Mouse (Mus musculus) CH12.LX (cell line): ENCODE data around the gene Fa2h. TPM values are rescaled to one million over a fixed set of nuclear protein-coding genes. Genes with fewer than 3 reads are reported as not detected.

Experiments
- DNase-seq: peaks from one replicate; pipeline ENCODE4 v3.0.0-alpha.2; 2013; ENCODE audit errors: extremely low read depth
- H3K27ac ChIP-seq: 2 replicates; pipeline ENCODE4 v1.5.1; 2012; ENCODE audit warnings: low read depth, mild to moderate bottlenecking, control low read depth, moderate library complexity; ENCODE audit not compliant: insufficient read depth
- H3K27me3 ChIP-seq: replicated peaks from 2 replicates; pipeline ENCODE3; 2012; ENCODE audit warnings: inconsistent platforms
- H3K36me3 ChIP-seq, 2 experiments: replicated peaks in 1 of 2; 2 replicates each; pipeline versions ENCODE3 to v1.6.1; 2012; ENCODE audit warnings: inconsistent platforms in 1 of 2, low read length in 1 of 2, mild to moderate bottlenecking in 1 of 2, mixed read lengths in 1 of 2, moderate library complexity in 1 of 2; ENCODE audit not compliant: control insufficient read depth in 1 of 2, insufficient read depth in 1 of 2
- H3K4me1 ChIP-seq, 2 experiments: 2 replicates each; pipeline ENCODE4 v1.6.1; 2012; ENCODE audit warnings: inconsistent platforms in 1 of 2, moderate library complexity in 1 of 2; ENCODE audit not compliant: insufficient read depth in 2 of 2, control insufficient read depth in 1 of 2
- H3K4me2 ChIP-seq: 2 replicates; pipeline ENCODE4 v1.6.1; 2012; ENCODE audit warnings: low read depth, mild to moderate bottlenecking, control low read depth; ENCODE audit not compliant: poor library complexity, insufficient read depth, severe bottlenecking
- H3K4me3 ChIP-seq, 3 experiments: fragments of 150-350 bp in 1 of 3; sonication (generic) in 1 of 3; replicated peaks in 1 of 3; 2 replicates each; pipeline versions ENCODE3 to v1.5.1; 2011 to 2012; ENCODE audit warnings: low read depth in 2 of 3, low read length in 2 of 3, mild to moderate bottlenecking in 2 of 3, moderate library complexity in 2 of 3, control low read depth in 1 of 3, improper control_type of control experiment in 1 of 3, inconsistent platforms in 1 of 3, mixed read lengths in 1 of 3; ENCODE audit not compliant: poor library complexity in 1 of 3
- H3K79me2 ChIP-seq: replicated peaks from 2 replicates; pipeline ENCODE4 v1.6.1; 2012; ENCODE audit warnings: mild to moderate bottlenecking, moderate library complexity; ENCODE audit not compliant: control insufficient read depth, poor library complexity, insufficient read depth, severe bottlenecking; ENCODE audit errors: extremely low read depth
- H3K9ac ChIP-seq: 2 replicates; pipeline ENCODE4 v1.6.1; 2012; ENCODE audit warnings: low read depth, mild to moderate bottlenecking, control low read depth, moderate library complexity; ENCODE audit not compliant: insufficient read depth
- H3K9me3 ChIP-seq: replicated peaks from 2 replicates; pipeline ENCODE3; 2012; ENCODE audit warnings: low read length, inconsistent platforms, mixed read lengths
- CHD1 ChIP-seq: IDR thresholded peaks from 2 replicates; pipeline ENCODE4 v1.6.1; 2012; ENCODE audit warnings: low read depth, low read length, improper control_type of control experiment, inconsistent platforms
- CTCF ChIP-seq, 2 experiments: IDR thresholded peaks in 1 of 2; conservative IDR thresholded peaks in 1 of 2; 2 replicates each; pipeline ENCODE4 v1.5.1; 2011 to 2012; ENCODE audit warnings: low read depth in 2 of 2, low read length in 2 of 2, improper control_type of control experiment in 1 of 2, inconsistent platforms in 1 of 2, mild to moderate bottlenecking in 1 of 2, moderate library complexity in 1 of 2
- EP300 ChIP-seq: IDR thresholded peaks from 2 replicates; pipeline ENCODE4 v1.6.1; 2011; ENCODE audit warnings: low read length, improper control_type of control experiment
- GABPA ChIP-seq: IDR thresholded peaks from 2 replicates; pipeline ENCODE4 v1.6.1; 2012; ENCODE audit warnings: low read depth, low read length, improper control_type of control experiment, inconsistent platforms; ENCODE audit not compliant: insufficient replicate concordance
- IRF4 ChIP-seq: IDR thresholded peaks from 2 replicates; pipeline ENCODE4 v1.6.1; 2014; ENCODE audit warnings: low read depth, mild to moderate bottlenecking, inconsistent platforms, low read length, improper control_type of control experiment
- JUN ChIP-seq: IDR thresholded peaks from 2 replicates; pipeline ENCODE4 v1.6.1; 2011; ENCODE audit warnings: low read depth, mild to moderate bottlenecking, low read length, improper control_type of control experiment, moderate library complexity; ENCODE audit not compliant: insufficient read depth
- KAT2A ChIP-seq: IDR thresholded peaks from 2 replicates; pipeline ENCODE4 v1.6.1; 2012; ENCODE audit warnings: low read length, improper control_type of control experiment, inconsistent platforms; ENCODE audit not compliant: insufficient replicate concordance
- MAFK ChIP-seq: IDR thresholded peaks from 2 replicates; pipeline ENCODE4 v1.6.1; 2011; ENCODE audit warnings: low read length, improper control_type of control experiment; ENCODE audit not compliant: insufficient replicate concordance
- MAX ChIP-seq: IDR thresholded peaks from 2 replicates; pipeline ENCODE4 v1.6.1; 2011; ENCODE audit warnings: low read length, improper control_type of control experiment
- MAZ ChIP-seq: IDR thresholded peaks from 2 replicates; pipeline ENCODE4 v1.6.1; 2012; ENCODE audit warnings: low read depth, mild to moderate bottlenecking, inconsistent platforms, low read length, improper control_type of control experiment, moderate library complexity
- MEF2A ChIP-seq: IDR thresholded peaks from 2 replicates; pipeline ENCODE4 v1.6.1; 2014; ENCODE audit warnings: low read depth, mild to moderate bottlenecking, inconsistent platforms, low read length, improper control_type of control experiment, borderline replicate concordance
- MXI1 ChIP-seq: IDR thresholded peaks from 2 replicates; pipeline ENCODE4 v1.6.1; 2011; ENCODE audit warnings: mild to moderate bottlenecking, low read depth, low read length, improper control_type of control experiment
- MYC ChIP-seq: IDR thresholded peaks from 2 replicates; pipeline ENCODE4 v1.6.1; 2011; ENCODE audit warnings: low read depth, mild to moderate bottlenecking, improper control_type of control experiment, low read length
- NELFE ChIP-seq: IDR thresholded peaks from 2 replicates; pipeline ENCODE4 v1.6.1; 2011; ENCODE audit warnings: low read depth, low read length, improper control_type of control experiment
- NRF1 ChIP-seq: IDR thresholded peaks from 2 replicates; pipeline ENCODE4 v1.6.1; 2014; ENCODE audit warnings: low read depth, mild to moderate bottlenecking, inconsistent platforms, low read length, improper control_type of control experiment, moderate library complexity
- POLR2A ChIP-seq: IDR thresholded peaks from 2 replicates; pipeline ENCODE4 v1.6.1; 2011; ENCODE audit warnings: low read depth, mild to moderate bottlenecking, improper control_type of control experiment, low read length
- RAD21 ChIP-seq: IDR thresholded peaks from 2 replicates; pipeline ENCODE4 v1.6.1; 2011; ENCODE audit warnings: low read depth, mild to moderate bottlenecking, low read length, improper control_type of control experiment, moderate library complexity
- SMC3 ChIP-seq: IDR thresholded peaks from 2 replicates; pipeline ENCODE4 v1.6.1; 2011; ENCODE audit warnings: low read depth, low read length, improper control_type of control experiment
- TCF12 ChIP-seq: IDR thresholded peaks from 2 replicates; pipeline ENCODE4 v1.6.1; 2014; ENCODE audit warnings: low read depth, mild to moderate bottlenecking, inconsistent platforms, low read length, improper control_type of control experiment
- UBTF ChIP-seq: IDR thresholded peaks from 2 replicates; pipeline ENCODE4 v1.6.1; 2012; ENCODE audit warnings: low read depth, mild to moderate bottlenecking, inconsistent platforms, low read length, improper control_type of control experiment, moderate library complexity
- ZC3H11A ChIP-seq: IDR thresholded peaks from 2 replicates; pipeline ENCODE4 v1.6.1; 2012; ENCODE audit warnings: low read depth, mild to moderate bottlenecking, inconsistent platforms, low read length, improper control_type of control experiment
- ZKSCAN1 ChIP-seq: IDR thresholded peaks from 2 replicates; pipeline ENCODE4 v1.6.1; 2012; ENCODE audit warnings: low read depth, inconsistent platforms, low read length, improper control_type of control experiment, borderline replicate concordance
- ZMIZ1 ChIP-seq: IDR thresholded peaks from 2 replicates; pipeline ENCODE4 v1.6.1; 2012; ENCODE audit warnings: low read depth, mild to moderate bottlenecking, inconsistent platforms, low read length, improper control_type of control experiment
- ZNF384 ChIP-seq: IDR thresholded peaks from 2 replicates; pipeline ENCODE4 v1.6.1; 2012; ENCODE audit warnings: low read depth, low read length, improper control_type of control experiment, inconsistent platforms
- dilution Hi-C: fragments of 300-500 bp; cut with MboI; formaldehyde crosslinking; loops from 2 replicates; pipeline ENCODE4 v1.14.3; 2020; ENCODE audit warnings: low sequenced_read_pairs; ENCODE audit not compliant: extremely low pct_unique_long_range_greater_than_20kb, extremely low pct_ligation_motif_present
- in situ Hi-C: fragments of 300-500 bp; cut with MboI; formaldehyde crosslinking; loops from 3 replicates; pipeline ENCODE4 v1.14.3; 2019; ENCODE audit warnings: low sequenced_read_pairs, low pct_ligation_motif_present, low pct_unique_long_range_greater_than_20kb, mixed read lengths
- polyA plus RNA-seq: library from polyadenylated mRNA; unstranded; fragments of >175 nt; gene quantifications from 2 replicates; pipeline ENCODE4 v1.2.1, GENCODE M21; 2012; ENCODE audit warnings: low read depth; ENCODE audit not compliant: insufficient read length
- total RNA-seq, 2 experiments: library from RNA; depleted of rRNA; stranded (reverse); fragments of 300-350 nt in 1 of 2; fragments of >200 nt in 1 of 2; gene quantifications; 2 replicates each; pipeline ENCODE4 v1.2.3; 2012 to 2014

The Fa2h gene
- total and polyA plus RNA-seq, 3 experiments: 0.08 TPM; not detected in 2

DNA sequence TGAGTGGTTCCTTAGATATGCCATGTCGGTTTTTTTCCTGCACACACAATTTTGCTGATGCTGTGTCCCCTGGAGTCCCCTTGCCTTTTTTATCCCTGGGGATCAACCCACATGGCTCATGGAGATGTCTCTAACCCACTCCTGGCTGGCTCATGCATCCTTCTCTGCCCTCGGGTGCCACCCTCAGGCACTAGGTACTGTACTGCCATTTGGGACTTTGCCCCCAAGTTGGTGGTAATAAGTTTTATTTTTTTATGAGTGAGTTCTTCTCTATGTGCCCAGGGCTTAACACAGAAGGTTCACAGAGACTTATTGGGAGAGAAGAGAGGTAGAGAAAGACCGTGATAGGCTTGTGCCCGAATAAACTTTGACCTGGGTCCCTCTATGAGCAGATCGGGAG, 41.3 kb downstream of the Fa2h start:
- H3K9me3 ChIP-seq: peaks cover 13% of the 10 kb centered on the region
- no peak overlapping the region for H3K27ac ChIP-seq
- no peak for DNase-seq
- H3K9ac ChIP-seq: no peak overlapping the region
- H3K79me2 ChIP-seq: no peaks in the 10 kb centered on the region
- H3K27me3 ChIP-seq: peaks cover 89% of the 10 kb centered on the region
- H3K4me1 ChIP-seq: no peaks in the 10 kb centered on the region
- TF ChIP-seq ZMIZ1 (no peak), MXI1 (no peak), MYC (no peak), UBTF (no peak), CHD1 (no peak), TCF12 (no peak), KAT2A (no peak), NRF1 (no peak), IRF4 (no peak), SMC3 (no peak)
- H3K4me2 ChIP-seq: no peak overlapping the region
- in situ Hi-C loops (loop anchor here (5.0 kb wide), 1 partner anchor 85 kb away; no protein-coding TSS in a partner anchor), dilution Hi-C loops (no loop called here)
- H3K4me3 ChIP-seq: no peak overlapping the region
- no peaks in the 10 kb centered on the region for H3K36me3 ChIP-seq

DNA sequence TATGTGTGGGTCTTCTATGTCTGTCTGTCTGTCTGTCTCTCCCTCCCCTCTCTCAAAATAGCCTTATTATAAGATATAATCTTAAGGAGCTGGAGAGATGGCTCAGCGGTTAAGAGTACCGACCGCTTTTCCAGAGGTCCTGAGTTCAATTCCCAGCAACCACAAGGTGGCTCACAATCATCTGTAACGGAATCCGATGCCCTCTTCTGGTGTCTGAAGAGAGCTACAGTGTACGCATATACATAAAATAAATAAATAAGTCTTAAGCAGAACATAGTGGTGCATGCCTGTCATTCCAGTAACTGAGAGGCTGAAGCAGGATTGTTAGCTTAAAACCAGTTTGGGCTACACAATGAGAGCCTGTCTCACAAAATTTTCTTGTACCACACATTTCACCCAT, 43.0 kb downstream of the Fa2h start:
- no peak for DNase-seq
- Histone ChIP-seq H3K79me2 (no peaks in the 10 kb centered on the region), H3K27ac (no peak overlapping the region), H3K4me2 (no peak overlapping the region), H3K4me3 (no peak overlapping the region), H3K9me3 (peaks cover 7% of the 10 kb centered on the region), H3K4me1 (peaks cover 6% of the 10 kb centered on the region in 2 experiments; a peak in 3 of 4 replicates), H3K36me3 (no peaks in the 10 kb centered on the region), H3K9ac (no peak overlapping the region), H3K27me3 (peaks cover 87% of the 10 kb centered on the region)
- in situ Hi-C loops: loop anchor here (5.0 kb wide), 1 partner anchor 87 kb away; no protein-coding TSS in a partner anchor
- TF ChIP-seq POLR2A (no peak), CTCF (conservative IDR thresholded peaks at IDR 0.05 in 1 of 2, IDR thresholded peaks at IDR 0.05 in 1 of 2; ENCODE audit: low read depth in 2 of 2, low read length in 2 of 2) (peak in 1 of 2 experiments; percentile 61; a peak in 2 of 4 replicates), ZNF384 (no peak), KAT2A (no peak), NRF1 (no peak)
- dilution Hi-C loops: no loop called here

DNA sequence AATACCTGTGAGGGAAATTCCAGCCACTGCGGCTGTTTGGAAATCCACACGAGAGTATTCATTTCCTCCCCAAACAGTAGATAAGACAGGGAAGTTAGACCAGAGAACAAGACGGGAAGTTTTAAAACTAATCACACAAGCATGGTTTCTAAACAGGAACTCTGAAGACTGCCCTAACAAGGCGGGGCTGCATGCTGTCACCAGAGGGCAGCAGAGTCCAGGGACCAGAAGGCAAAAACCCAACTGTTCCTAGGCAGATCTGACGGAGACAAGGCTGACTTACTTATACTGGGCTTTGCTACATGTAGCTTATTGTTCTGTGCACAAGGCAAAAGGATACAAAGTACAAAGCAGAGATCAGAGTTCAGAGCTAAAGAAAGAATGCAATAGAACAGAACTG, 50.4 kb downstream of the Fa2h start:
- in situ Hi-C loops: loop anchor here (10.0 kb wide), 1 partner anchor 282 kb away; no protein-coding TSS in a partner anchor
- peak; percentile 74 for DNase-seq
- Histone ChIP-seq H3K36me3 (no peaks in the 10 kb centered on the region), H3K4me2 (no peak overlapping the region), H3K27me3 (peaks cover 50% of the 10 kb centered on the region)
- no peak for TF ChIP-seq MYC
- TF ChIP-seq RAD21: peak; percentile 98
- no peak for TF ChIP-seq ZMIZ1
- 0 out of 2 replicates have a peak, but pooled peaks have one; percentile 35 for TF ChIP-seq MEF2A
- TF ChIP-seq NELFE: peak; percentile 59; the same call in 1 of the 2 replicates
- peak; percentile 60 to 98; a peak in 3 of 4 replicates for TF ChIP-seq CTCF (conservative IDR thresholded peaks at IDR 0.05 in 1 of 2, IDR thresholded peaks at IDR 0.05 in 1 of 2; ENCODE audit: low read depth in 2 of 2, low read length in 2 of 2)
- TF ChIP-seq MAZ: no peak
- TF ChIP-seq MAX: peak; percentile 39; the same call in 1 of the 2 replicates
- TF ChIP-seq POLR2A: no peak
- TF ChIP-seq UBTF: no peak
- TF ChIP-seq JUN: no peak
- TF ChIP-seq SMC3: peak; percentile 98
- TF ChIP-seq ZC3H11A: peak; percentile 80
- no peak for TF ChIP-seq IRF4
- TF ChIP-seq GABPA: no peak
- no peak for TF ChIP-seq ZKSCAN1
- TF ChIP-seq MAFK: no peak
- no peak for TF ChIP-seq EP300
- TF ChIP-seq, all 38 proteins: peak for 7
- no peak overlapping the region for H3K27ac ChIP-seq
- peaks cover 2% of the 10 kb centered on the region for H3K9me3 ChIP-seq
- H3K4me3 ChIP-seq: no peak overlapping the region
- H3K4me1 ChIP-seq: peaks cover 7 to 9% of the 10 kb centered on the region in 2 experiments
- dilution Hi-C loops: no loop called here
- no peak overlapping the region for H3K9ac ChIP-seq
- no peaks in the 10 kb centered on the region for H3K79me2 ChIP-seq
